Mouse (Mus musculus): ENCODE results near the gene Alpl.

GRCm38 (mm10) chr4:137801196-137801595 lies 5.0 kb upstream of the Alpl start:
- TF ChIP-seq CTCF (IDR thresholded peaks at IDR 0.05; ENCODE audit: borderline replicate concordance, extremely low read depth, insufficient read depth, insufficient read length), result no peak
- TF ChIP-seq POLR2A (IDR thresholded peaks at IDR 0.05; ENCODE audit: borderline replicate concordance, extremely low read depth, insufficient read depth, insufficient read length, poor library complexity, severe bottlenecking), result no peak
